Mouse (Mus musculus) ovary, adult 18-20 months (tissue): ENCODE measurements at regions not wholly inside any gene's neighbourhood (a gene's known extent, or its start where the extent isn't known, plus 50 kb on each side); places are given as distances from the start of the nearest gene placed in this dataset.

Source experiments
- DNase-seq: peaks from one replicate; pipeline ENCODE4 v3.0.0; 2022; ENCODE audit warnings: low spot score, mixed read lengths

DNA sequence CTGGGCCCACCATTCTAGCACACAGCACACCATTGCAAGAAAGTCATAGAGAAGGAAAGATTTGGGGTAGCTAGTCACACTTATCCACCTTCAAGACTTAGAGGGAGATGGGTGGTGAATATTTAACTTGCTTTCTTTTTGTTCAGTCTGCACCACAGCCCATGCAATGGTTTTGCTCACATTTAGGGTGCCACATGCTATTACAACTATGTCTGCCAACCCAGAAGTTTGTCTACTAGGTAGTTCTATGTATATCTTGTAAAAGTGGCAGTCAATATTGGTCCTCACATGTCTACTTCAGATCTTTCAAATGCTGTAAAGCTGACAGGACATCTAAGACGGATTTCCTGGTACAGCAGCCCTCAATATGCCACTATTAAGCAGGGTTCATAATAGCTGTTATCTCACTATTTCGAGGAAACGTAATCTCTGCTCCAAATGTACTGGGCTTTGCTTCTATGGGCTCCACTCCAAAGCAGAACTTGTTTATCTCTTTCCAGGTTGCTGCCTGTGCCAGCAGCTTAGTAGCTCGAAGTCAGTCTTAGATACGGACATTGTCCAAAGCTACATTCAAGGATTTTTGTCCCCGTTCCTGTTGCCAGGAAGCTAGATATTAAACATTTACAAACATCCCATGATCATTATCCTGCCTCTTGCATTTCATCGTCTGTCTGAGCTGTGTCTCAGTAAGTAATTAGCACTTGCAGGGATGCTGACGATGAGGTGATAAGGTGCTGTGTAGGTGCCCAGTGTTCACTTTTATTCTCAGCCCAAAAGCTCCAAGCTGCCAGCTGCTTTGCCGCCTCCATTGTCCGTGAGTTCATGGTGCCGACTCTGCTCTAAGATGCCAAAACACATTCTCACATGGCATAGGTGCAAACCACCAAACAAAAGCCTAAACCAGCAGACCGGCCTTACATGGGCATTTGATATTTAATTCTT, 327.8 kb upstream of the Robo2 start:
- no peak for DNase-seq

DNA sequence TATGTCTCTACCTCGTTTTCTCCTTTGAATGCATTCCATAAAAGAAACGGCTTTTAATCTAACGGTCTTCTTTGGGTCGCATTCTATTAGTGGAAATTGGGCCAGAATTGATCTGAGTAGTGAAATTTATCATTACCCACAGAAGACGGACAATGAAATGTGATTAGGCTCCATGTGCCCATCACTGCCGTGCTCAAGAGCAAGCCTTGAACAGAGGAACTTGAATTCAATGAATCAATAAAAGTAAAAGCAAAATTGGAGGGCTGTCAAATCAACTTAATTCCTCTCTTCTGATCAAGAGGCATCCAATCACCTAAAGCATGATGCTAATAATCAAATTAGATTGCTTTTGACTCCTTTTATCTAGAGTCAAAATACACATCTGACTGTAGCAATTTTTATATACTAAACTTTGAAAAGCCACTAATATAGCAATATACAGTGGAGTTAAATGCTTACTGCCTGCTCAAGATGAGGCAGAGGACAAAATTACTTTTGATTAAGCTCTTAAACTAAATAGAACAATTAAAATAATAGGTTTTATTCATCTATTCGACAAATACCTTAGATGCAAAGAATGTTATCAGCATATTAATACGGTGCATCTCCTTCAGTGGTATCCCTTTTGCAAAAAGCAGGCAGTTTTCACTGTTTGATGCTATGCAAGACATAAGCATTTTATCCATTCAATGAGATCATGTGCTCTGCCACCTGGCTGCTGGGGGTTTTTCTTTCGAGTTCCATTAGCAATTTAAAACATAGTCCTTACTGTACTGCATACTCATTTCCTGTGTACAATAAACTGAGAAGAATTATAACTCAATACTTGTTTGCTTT, 321.5 kb upstream of the Robo2 start:
- no peak for DNase-seq

- DNase-seq: no peak
Observed at GRCm38 (mm10) chr16:74730169-74730794, 318.7 kb upstream of the Robo2 start.

- DNase-seq: no peak
Observed at GRCm38 (mm10) chr16:74723217-74723616, 311.6 kb upstream of the Robo2 start.

- no peak for DNase-seq
Observed at GRCm38 (mm10) chr16:74718154-74718553, 306.5 kb upstream of the Robo2 start.

DNA sequence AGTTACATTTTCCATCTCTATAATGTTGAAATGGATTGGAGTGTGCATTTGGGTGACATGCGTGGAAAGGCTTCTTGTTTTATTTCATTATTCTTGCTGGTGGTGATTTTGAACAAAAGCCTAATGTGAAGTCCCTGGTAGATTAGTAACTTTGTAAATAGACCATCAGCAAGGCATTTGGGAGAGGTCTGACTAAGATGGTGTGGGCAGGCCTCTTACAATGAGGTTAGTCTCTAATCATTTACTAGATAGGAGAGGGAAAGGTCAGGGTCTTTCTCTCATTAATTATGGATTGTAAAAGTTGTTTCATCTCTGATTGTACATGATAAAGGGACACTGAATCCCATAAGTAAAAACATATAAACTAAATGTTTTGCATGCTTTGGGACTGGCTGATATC, 306.0 kb upstream of the Robo2 start:
- no peak for DNase-seq

- no peak for DNase-seq
Observed at GRCm38 (mm10) chr16:74714950-74715349, 303.3 kb upstream of the Robo2 start.

DNA sequence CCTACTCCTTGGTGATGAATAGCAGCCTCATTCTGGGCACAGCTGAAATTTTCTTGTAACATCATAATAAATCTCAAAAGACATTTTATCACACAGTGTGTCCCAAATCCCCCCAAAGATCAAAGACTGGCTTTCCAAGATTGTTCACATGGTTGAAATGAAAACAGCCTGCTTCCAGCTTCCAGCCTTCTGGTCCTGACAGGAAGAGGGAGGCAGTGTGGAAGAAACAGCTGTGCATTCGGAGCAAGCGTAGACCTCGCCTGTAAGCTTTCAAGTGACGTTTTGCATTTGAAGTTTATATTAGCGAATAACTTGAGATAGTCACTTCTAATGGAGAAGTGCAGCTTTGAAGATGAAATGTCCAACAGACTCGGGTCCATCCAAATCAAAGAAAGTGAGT, 300.9 kb upstream of the Robo2 start:
- DNase-seq: no peak

- DNase-seq: no peak
Observed at GRCm38 (mm10) chr16:74702067-74702466, 290.4 kb upstream of the Robo2 start.

DNA sequence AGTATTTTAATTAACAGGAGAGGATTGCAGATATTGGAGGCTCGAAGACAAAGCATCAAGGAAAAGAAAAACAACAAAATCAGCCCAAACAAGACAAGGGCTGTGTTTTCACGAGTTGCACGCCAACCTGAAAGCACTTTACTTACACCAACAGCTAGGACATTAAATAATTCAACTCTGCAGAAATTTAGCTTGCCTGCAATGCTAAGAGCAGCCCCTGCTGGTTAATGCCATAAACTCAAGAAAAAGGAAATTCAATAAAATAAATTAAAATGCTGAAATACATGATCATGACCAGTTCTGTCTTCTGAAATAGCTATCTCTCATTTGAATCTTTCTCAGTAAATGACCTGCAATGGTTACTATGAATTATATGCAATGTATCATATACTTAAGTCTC, 271.7 kb upstream of the Robo2 start:
- no peak for DNase-seq

- no peak for DNase-seq
Observed at GRCm38 (mm10) chr16:74675586-74675985, 264.0 kb upstream of the Robo2 start.

- DNase-seq: no peak
Observed at GRCm38 (mm10) chr16:74671466-74671865, 259.8 kb upstream of the Robo2 start.

DNA sequence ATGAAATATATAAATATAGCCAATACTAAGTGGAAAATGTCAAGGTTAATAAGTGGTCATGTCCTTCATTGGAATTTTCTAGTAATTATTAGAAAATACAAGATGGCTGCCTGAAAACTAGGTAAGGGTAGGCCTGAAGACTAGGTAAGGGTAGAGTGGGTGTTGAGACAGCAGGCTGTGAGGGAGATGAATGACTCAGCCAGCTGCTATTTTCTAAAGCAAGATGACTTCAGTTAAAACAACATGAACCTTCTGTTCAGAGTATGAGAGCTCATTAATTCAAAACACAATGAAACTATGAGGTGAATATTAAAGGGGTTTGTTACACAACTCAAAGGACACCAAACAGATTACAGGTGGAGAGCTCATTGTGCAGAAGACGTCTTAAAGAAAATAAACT, 252.7 kb upstream of the Robo2 start:
- DNase-seq: no peak

DNA sequence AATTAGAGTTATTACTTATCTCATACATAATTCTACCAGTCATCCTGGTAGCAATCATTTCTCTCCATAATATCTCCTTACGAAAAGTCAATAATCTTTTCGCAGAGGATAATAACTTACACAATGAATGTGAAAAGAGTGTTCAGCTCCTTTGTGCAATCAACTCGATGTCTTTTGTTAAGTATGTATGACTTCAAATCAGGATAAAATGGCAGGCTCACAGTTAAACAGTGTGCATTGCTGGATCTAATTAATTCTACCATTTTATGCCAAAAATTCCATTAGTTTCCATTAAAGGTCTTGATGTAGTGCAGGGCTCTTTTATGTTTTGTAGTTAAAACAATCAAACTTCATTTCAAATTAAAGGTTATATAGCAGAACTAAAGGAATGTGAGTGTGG, 239.6 kb upstream of the Robo2 start:
- no peak for DNase-seq

DNA sequence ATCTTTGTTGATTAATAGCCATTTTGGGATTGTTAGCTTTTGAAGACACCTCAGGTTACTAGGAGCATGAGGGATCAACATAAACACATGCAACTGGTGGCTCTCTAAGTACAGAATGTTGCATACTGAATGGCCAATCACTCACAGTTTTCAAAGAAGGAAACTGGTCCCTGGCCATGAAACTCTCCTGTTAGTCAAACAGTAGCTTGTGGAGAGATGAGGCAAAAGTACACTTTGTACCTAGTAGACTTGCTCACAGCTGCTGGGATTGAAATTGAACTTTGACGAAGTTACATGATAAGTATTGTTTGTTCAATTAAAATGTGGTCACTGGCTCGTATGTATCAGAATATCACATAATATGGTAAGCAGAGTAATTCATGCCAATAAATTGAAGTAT, 237.6 kb upstream of the Robo2 start:
- no peak for DNase-seq

DNA sequence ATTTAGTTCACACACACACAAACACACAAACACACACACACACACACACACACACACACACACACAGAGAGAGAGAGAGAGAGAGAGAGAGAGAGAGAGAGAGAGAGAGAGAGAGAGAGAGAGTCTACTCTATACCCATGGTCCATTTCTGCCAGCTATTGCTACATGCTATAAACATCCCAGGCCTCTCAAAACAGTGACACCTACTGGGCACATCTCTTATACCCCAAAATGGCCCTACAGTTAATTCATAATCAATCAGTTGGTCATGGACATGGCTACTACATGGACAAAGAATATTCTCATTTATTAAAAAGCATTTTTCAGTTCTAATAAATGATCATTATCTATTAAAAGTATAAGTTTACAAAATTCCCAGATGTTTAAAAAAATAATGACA, 236.8 kb upstream of the Robo2 start:
- DNase-seq: no peak

GRCm38 (mm10) chr16:74644750-74645366, 233.2 kb upstream of the Robo2 start:
- no peak for DNase-seq

- no peak for DNase-seq
Observed at GRCm38 (mm10) chr16:74639805-74640204, 228.2 kb upstream of the Robo2 start.

DNA sequence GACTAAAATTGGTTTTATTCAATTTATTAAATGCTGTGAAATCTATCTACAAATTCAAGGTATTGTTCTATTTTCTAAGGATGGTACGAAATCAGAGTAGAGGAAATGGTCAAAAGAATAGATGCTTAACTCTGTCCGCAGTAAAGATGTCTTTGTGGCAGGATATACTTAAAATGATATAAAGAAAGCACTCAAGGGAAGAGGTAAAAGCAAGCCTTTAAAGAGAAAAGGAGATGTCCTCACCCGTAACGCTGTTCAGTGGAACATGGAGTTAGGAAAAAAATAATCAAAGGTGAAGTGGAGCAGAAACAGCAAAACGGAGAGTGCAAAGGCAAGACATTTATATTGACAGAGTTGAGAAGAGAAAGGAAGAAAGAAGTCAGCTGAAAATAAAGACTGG, 226.0 kb upstream of the Robo2 start:
- DNase-seq: no peak

- DNase-seq: no peak
Observed at GRCm38 (mm10) chr16:74625783-74626182, 214.2 kb upstream of the Robo2 start.

DNA sequence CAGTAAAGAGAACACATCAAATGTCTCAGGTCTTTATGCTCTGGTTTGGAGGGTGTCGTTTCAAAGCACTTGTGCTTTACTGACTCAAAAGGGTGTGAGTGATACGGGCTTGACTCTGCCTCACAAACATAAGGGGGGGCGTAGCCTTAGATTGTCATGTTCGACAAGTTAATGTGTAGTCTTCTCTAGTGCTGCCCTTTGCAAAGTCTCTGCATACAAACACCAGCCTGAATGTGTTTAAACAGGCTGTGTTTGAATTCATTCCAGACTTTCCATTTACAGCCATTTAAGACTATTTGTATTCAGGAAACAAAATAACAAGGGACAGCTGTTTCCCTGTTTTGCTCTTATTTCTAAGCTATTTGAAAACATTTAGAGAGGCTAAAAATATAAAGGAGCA, 200.4 kb upstream of the Robo2 start:
- DNase-seq: no peak

DNA sequence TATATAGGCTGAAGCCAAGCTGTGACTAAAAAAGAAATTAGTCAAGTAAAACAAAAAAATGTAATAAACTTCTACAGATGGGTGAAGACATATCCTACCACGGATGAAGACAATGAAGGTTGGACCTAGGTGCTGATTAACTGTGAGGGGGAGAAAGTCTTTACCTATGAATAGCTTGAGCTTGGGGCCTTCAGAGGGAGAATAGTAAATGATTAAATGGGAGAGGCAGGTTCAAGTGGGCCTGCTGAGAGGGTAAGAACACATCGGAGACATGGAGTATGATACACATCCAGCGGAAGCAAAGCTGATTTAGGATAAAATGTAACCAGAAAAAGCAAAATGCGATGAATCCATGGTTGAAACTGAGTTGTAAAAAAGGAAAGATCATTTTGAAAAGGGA, 197.9 kb upstream of the Robo2 start:
- DNase-seq: no peak
